Mouse (Mus musculus): Measurements from ENCODE around the gene Psmc3ip.
A peak's percentile ranks its signal among the peaks of the same experiment; 100 is the strongest.
"Not testable (repeated sequence)": the region's sequence is repeated elsewhere in the genome, so short reads cannot be mapped to it uniquely, and the experiment has no call there.

Gene Psmc3ip

GRCm38 (mm10) chr11:101095314-101096024 lies at the start of gene Psmc3ip:
Gene Psmc3ip (minus strand): TSS chr11:101095436.
- peak; percentile 95 for DNase-seq (ENCODE audit: low spot score)

GRCm38 (mm10) chr11:101143338-101144225 lies 48.3 kb upstream of the Psmc3ip start:
- DNase-seq (ENCODE audit: low spot score) = no peak

- DNase-seq (ENCODE audit: low spot score) = no peak
Observed at GRCm38 (mm10) chr11:101142215-101142967, 47.2 kb upstream of the Psmc3ip start.

- DNase-seq (ENCODE audit: low spot score) = no peak
Observed at GRCm38 (mm10) chr11:101141088-101141487, 45.9 kb upstream of the Psmc3ip start.

- no peak for DNase-seq (ENCODE audit: low spot score)
Observed at GRCm38 (mm10) chr11:101140164-101140819, 45.1 kb upstream of the Psmc3ip start.

- DNase-seq (ENCODE audit: low spot score) = peak; percentile 51
Observed at GRCm38 (mm10) chr11:101138536-101139181, 43.4 kb upstream of the Psmc3ip start.

- no peak for DNase-seq (ENCODE audit: low spot score)
Observed at GRCm38 (mm10) chr11:101137000-101137399, 41.8 kb upstream of the Psmc3ip start.

GRCm38 (mm10) chr11:101134217-101134865 lies 39.1 kb upstream of the Psmc3ip start:
- peak; percentile 61 for DNase-seq (ENCODE audit: low spot score)

GRCm38 (mm10) chr11:101133037-101133436 lies 37.8 kb upstream of the Psmc3ip start:
- no peak for DNase-seq (ENCODE audit: low spot score)

- DNase-seq (ENCODE audit: low spot score) = peak; percentile 70
Observed at GRCm38 (mm10) chr11:101131701-101132100, 36.5 kb upstream of the Psmc3ip start.

- DNase-seq (ENCODE audit: low spot score) = no peak
Observed at GRCm38 (mm10) chr11:101131187-101131586, 36.0 kb upstream of the Psmc3ip start.

- DNase-seq (ENCODE audit: low spot score) = no peak
Observed at GRCm38 (mm10) chr11:101130056-101130756, 35.0 kb upstream of the Psmc3ip start.

- DNase-seq (ENCODE audit: low spot score) = no peak
Observed at GRCm38 (mm10) chr11:101128996-101129577, 33.9 kb upstream of the Psmc3ip start.

- DNase-seq (ENCODE audit: low spot score) = peak; percentile 68
Observed at GRCm38 (mm10) chr11:101127075-101127474, 31.8 kb upstream of the Psmc3ip start.

- DNase-seq (ENCODE audit: low spot score) = not testable (repeated sequence)
Observed at GRCm38 (mm10) chr11:101125008-101125407, 29.8 kb upstream of the Psmc3ip start.

- DNase-seq (ENCODE audit: low spot score) = not testable (repeated sequence)
Observed at GRCm38 (mm10) chr11:101124494-101124893, 29.3 kb upstream of the Psmc3ip start.

GRCm38 (mm10) chr11:101120545-101121188 lies 25.4 kb upstream of the Psmc3ip start:
- DNase-seq (ENCODE audit: low spot score) = no peak

GRCm38 (mm10) chr11:101119761-101120544 lies 24.7 kb upstream of the Psmc3ip start, which contains the start of the genes Retreg3 and Tubg1:
Gene Retreg3 (minus strand): TSS chr11:101119893.
Gene Tubg1 (plus strand): TSS chr11:101119938.
- peak; percentile 99 for DNase-seq (ENCODE audit: low spot score)
